Mouse (Mus musculus) neural tube, embryonic 13.5 days (tissue): ENCODE data around the gene Nxpe2. TPM values are rescaled to one million over a fixed set of nuclear protein-coding genes. Genes with fewer than 3 reads are reported as not detected.

Experiments used
- ATAC-seq: fragments of 200-750 bp; cut with Nextera tagmentation; 2 replicates; pipeline ENCODE4 v1.8.0; 2017; ENCODE audit warnings: low read depth, mild to moderate bottlenecking, moderate TSS enrichment, moderate library complexity
- H3K27ac ChIP-seq: fragments of 300-500 bp; sonication (generic); replicated peaks from 2 replicates; pipeline ENCODE4 v1.5.1; 2015; ENCODE audit warnings: moderate library complexity, mild to moderate bottlenecking, inconsistent platforms
- H3K27me3 ChIP-seq: fragments of 300-500 bp; sonication (generic); 2 replicates; pipeline ENCODE4 v1.6.1; 2015; ENCODE audit warnings: mild to moderate bottlenecking, inconsistent platforms
- H3K36me3 ChIP-seq: fragments of 300-500 bp; sonication (generic); 2 replicates; pipeline ENCODE4 v1.6.1; 2015; ENCODE audit warnings: mild to moderate bottlenecking, inconsistent platforms
- H3K4me1 ChIP-seq: fragments of 300-500 bp; sonication (generic); replicated peaks from 2 replicates; pipeline ENCODE4 v1.6.1; 2015; ENCODE audit warnings: inconsistent platforms
- H3K4me2 ChIP-seq: fragments of 300-500 bp; sonication (generic); 2 replicates; pipeline ENCODE4 v1.6.1; 2015; ENCODE audit warnings: inconsistent platforms, mild to moderate bottlenecking, moderate library complexity
- H3K4me3 ChIP-seq: fragments of 300-500 bp; sonication (generic); 2 replicates; pipeline ENCODE4 v1.5.1; 2015; ENCODE audit warnings: mild to moderate bottlenecking, inconsistent platforms
- H3K9ac ChIP-seq: fragments of 300-500 bp; sonication (generic); 2 replicates; pipeline ENCODE4 v1.6.1; 2015; ENCODE audit warnings: moderate library complexity, mild to moderate bottlenecking, inconsistent platforms
- H3K9me3 ChIP-seq: fragments of 300-500 bp; sonication (generic); 2 replicates; pipeline ENCODE4 v1.6.1; 2016; ENCODE audit warnings: inconsistent platforms
- WGBS: fragments of 180-500 bp; shearing (Covaris S2); methylation state at CpG from one replicate; pipeline ENCODE4 v1.1.7; 2015; 5-methylcytosine and 5-hydroxymethylcytosine counted together
- polyA plus RNA-seq: library from polyadenylated mRNA; unstranded; fragments of >200 nt; fragmentation: Nextera tagmentation; extraction: Ambion mirVana; gene quantifications from 2 replicates; pipeline ENCODE4 v1.2.1, GENCODE M21; 2015

Gene Nxpe2
- 0.35 and 0.58 TPM in 2 replicates for polyA plus RNA-seq

DNA sequence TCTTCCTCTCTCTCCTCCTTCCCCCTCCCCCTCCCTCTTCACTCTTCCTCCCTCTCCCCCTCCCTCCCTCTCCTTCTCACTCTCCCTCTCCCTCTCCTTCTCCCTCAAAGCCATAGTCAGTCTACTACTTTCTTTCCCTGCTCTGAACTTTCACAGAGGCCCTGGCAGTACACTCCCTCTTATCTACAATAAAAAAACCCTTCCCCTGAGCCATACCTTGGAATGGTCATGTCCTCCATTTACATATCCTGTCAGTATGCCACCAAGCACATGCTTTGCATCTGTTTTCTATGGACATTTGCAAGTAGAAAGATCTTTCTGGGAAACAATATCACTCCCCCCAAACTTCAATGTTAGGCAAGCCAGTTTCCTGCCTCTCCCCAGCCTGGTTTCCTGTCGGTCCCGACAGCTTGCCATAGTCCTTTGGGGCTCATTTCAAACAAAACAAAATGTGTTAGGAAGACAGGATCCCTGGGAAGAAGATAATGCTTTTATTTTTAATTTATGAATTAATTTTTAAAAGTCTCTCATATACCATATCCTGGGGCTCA is at the start of gene Nxpe2:
Gene Nxpe2, minus strand, starts transcription at position 307 of the 551 bp plus-strand sequence.
- Histone ChIP-seq H3K27me3 (no peaks in the 10 kb centered on the region), H3K4me1 (peaks cover 15% of the 10 kb centered on the region; the same call in 1 of the 2 replicates), H3K36me3 (no peaks in the 10 kb centered on the region), H3K9me3 (no peaks in the 10 kb centered on the region), H3K9ac (no peak within 1 kb of the TSS), H3K4me2 (no peak within 1 kb of the TSS), H3K4me3 (no peak within 1 kb of the TSS), H3K27ac (peak within 1 kb of the TSS; percentile 62)
- 48% methylated on average over 2 of the region's 2 CpGs for WGBS
- no peak for ATAC-seq

DNA sequence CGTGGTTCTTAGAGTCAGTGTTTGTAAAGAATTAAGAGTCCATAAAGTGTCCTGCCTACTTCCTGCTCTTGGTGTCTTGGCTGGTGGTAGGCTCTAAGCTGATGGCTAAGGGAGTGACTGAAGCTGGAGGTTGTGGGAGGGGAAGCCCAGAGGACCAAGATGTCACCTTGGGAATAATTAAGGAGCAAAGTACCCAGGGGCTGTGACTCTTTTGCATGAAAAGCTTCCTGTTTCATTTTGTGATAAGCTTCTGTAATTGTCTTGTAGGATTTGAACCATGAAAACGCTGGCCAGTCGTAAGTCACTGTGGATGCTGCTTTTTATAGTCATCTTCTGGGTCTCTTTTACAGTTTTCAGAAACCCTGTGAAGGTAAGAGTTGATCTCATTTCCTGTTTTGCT is 36.7 kb upstream of the Nxpe2 start:
- no peak for ATAC-seq
- Histone ChIP-seq H3K4me2 (no peak overlapping the region), H3K9ac (no peak overlapping the region), H3K36me3 (no peaks in the 10 kb centered on the region), H3K4me1 (no peaks in the 10 kb centered on the region), H3K27ac (no peak overlapping the region), H3K27me3 (no peaks in the 10 kb centered on the region), H3K9me3 (no peaks in the 10 kb centered on the region), H3K4me3 (no peak overlapping the region)
- WGBS, result 75% methylated on average over 3 of the region's 3 CpGs

DNA sequence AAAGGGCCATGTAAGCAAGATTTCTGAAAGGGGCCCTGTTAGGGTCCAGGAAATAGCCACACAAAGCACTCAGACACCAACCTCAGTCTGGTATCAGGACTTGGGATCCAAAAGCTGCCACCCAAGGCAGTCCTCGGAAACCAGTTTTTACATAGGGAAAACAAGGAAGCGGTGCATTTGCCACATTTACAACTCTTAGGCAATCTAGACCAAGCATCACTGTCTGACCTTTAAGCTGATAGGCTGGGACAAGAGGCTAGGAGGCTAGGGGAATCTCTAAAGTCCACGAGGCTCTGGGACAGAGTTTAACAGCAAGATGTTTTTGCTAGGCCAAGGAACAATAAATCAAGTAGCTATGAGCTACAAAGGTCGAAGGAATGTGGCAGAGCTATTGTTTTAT is 35.2 kb upstream of the Nxpe2 start:
- Histone ChIP-seq H3K4me1 (no peaks in the 10 kb centered on the region), H3K27me3 (no peaks in the 10 kb centered on the region), H3K9me3 (no peaks in the 10 kb centered on the region), H3K27ac (no peak overlapping the region), H3K4me2 (no peak overlapping the region), H3K4me3 (no peak overlapping the region), H3K9ac (no peak overlapping the region), H3K36me3 (no peaks in the 10 kb centered on the region)
- ATAC-seq, result no peak
- 66% methylated on average over 4 of the region's 4 CpGs for WGBS

DNA sequence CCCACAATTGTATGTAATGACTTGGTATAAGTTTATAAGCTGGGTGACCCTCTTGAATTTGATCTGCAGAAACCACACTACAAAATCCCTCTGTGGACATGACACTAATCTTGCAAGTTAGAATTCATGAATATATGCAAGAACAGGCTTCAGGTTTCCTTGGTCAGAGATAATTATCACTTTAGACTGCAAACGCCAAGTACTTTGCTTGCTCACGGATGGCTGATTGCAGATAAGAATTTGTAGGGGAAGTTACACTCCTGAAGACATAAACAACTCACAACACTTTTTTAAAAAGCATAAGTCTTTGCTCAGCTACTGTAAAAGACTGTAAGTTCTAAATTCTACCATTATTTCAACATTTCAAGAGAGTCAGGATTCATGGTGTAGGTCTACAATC is 21.1 kb upstream of the Nxpe2 start:
- Histone ChIP-seq H3K9ac (no peak overlapping the region), H3K9me3 (no peaks in the 10 kb centered on the region), H3K36me3 (no peaks in the 10 kb centered on the region), H3K27ac (no peak overlapping the region), H3K4me3 (no peak overlapping the region), H3K4me1 (no peaks in the 10 kb centered on the region), H3K27me3 (no peaks in the 10 kb centered on the region), H3K4me2 (no peak overlapping the region)
- WGBS, result 91% methylated on average over 2 of the region's 2 CpGs
- ATAC-seq, result no peak

DNA sequence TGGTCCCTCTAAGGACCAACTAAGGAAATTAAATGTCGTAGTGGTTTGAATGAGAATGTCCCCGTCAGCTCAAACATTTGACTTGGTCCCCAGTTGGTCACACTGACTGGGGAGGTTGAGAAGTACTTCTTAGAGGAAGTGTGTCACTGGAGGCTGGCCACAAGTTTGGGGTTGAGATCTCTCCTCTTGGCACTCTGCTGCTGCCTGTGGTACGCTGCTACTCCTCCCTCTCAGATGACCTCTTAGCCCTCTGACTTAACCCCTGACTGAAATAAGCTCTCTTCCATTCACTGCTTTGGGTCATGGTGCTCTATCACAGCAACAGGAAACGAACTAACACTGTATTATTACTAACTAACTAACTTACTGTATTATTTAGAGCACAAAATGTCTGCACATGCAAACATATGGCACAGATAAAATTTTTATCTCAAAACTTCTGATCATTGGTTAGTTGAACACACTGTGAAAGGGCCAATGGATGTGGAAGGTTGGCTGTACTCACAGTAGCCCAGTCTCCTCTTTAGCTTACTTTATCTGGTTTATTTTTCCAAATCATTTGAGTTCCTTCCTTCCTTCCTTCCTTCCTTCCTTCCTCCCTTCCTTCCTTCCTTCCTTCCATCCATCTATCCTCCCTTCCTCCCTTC is 20.1 kb upstream of the Nxpe2 start:
- 79% methylated on average over 4 of the region's 4 CpGs for WGBS
- Histone ChIP-seq H3K9me3 (no peaks in the 10 kb centered on the region), H3K4me3 (no peak overlapping the region), H3K4me1 (no peaks in the 10 kb centered on the region), H3K4me2 (no peak overlapping the region), H3K27me3 (no peaks in the 10 kb centered on the region), H3K36me3 (no peaks in the 10 kb centered on the region), H3K9ac (no peak overlapping the region), H3K27ac (no peak overlapping the region)
- no peak for ATAC-seq

DNA sequence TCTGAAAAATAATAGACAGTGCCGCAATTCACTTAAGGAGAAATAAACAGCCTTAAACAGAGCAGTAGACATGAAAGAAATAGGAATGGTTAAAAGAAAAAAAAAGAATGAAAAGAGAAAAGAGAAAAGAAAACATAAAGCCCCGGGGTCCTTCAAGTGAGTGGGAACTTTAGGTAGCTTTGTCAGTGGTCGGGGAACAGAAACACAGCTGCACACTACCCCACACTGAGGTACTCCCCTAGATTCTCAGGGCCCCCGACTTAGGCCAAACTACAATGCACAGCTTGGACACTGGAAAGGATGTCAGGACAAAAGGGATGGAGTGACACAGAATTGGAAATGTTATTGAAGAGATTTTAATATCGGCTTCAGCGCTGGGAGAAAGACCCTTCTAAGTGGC is 9.5 kb upstream of the Nxpe2 start:
- no peak overlapping the region for H3K4me2 ChIP-seq
- no peaks in the 10 kb centered on the region for H3K27me3 ChIP-seq
- H3K36me3 ChIP-seq, result no peaks in the 10 kb centered on the region
- H3K9ac ChIP-seq, result no peak overlapping the region
- 85% methylated on average over 6 of the region's 6 CpGs for WGBS
- no peaks in the 10 kb centered on the region for H3K9me3 ChIP-seq
- ATAC-seq, result no peak
- no peak overlapping the region for H3K27ac ChIP-seq
- H3K4me3 ChIP-seq, result no peak overlapping the region
- no peaks in the 10 kb centered on the region for H3K4me1 ChIP-seq

DNA sequence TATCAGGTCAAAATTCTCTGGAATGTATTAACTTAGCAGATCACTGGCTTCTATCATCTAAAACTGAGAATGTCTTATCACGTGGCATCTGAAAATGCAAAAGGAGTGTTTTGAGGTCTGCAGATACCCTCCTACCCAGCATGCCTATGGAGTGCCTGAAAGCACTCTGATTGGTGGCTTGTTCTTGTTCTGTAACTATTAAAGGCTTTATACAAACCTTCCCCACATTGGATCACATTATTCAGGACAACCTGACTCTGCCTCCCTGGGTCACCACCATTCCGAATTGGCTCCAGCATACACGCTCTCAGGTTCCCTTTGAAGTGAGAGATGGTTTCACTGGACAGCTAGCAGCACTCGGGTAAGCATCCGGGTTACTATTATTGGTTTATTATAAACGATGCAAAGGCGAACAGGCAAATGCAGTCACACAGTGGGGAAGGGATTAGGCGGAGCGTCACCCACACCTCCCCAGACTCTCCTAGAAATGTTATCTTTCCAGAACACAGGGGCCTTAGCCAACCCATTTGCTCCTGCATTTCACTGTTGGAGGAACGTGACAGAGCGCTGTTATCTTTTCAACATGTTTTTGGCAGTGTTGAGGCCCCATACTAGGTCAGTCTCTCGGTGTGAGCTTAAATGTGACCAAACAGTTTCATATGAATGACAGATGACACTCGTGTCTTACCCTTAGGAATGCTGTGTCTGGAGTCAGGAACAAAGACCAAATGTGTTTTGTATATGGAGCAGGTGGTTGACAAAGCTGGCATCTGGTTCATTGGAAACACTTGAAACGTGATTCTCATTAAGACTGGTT is 8.8 kb upstream of the Nxpe2 start:
- no peak overlapping the region for H3K4me3 ChIP-seq
- no peak overlapping the region for H3K4me2 ChIP-seq
- no peak overlapping the region for H3K27ac ChIP-seq
- H3K9me3 ChIP-seq, result no peaks in the 10 kb centered on the region
- no peak overlapping the region for H3K9ac ChIP-seq
- no peaks in the 10 kb centered on the region for H3K27me3 ChIP-seq
- no peaks in the 10 kb centered on the region for H3K36me3 ChIP-seq
- ATAC-seq, result no peak
- 74% methylated on average over 14 of the region's 14 CpGs for WGBS
- H3K4me1 ChIP-seq, result no peaks in the 10 kb centered on the region

DNA sequence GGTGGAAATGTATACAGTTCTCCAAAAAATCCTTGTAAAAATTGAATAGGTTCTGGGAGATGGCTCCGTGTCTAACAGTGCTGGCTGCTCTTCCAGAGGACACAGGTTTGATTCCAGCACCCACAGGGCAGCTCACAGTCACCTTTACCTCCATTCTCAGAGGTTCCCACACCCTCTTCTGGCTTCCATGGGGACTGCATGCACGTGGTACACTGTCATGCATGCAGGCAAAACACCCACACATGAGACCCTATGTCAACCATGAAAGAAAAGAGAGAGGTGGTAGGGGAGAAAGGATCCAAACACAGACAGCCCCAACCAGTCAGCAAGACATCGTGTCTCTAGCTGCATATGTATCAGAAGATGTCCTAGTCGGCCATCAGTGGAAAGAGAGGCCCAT is 7.6 kb upstream of the Nxpe2 start:
- no peak overlapping the region for H3K27ac ChIP-seq
- 80% methylated on average over 4 of the region's 4 CpGs for WGBS
- ATAC-seq, result no peak
- no peaks in the 10 kb centered on the region for H3K9me3 ChIP-seq
- no peaks in the 10 kb centered on the region for H3K27me3 ChIP-seq
- no peak overlapping the region for H3K9ac ChIP-seq
- no peak overlapping the region for H3K4me3 ChIP-seq
- H3K36me3 ChIP-seq, result no peaks in the 10 kb centered on the region
- no peaks in the 10 kb centered on the region for H3K4me1 ChIP-seq
- no peak overlapping the region for H3K4me2 ChIP-seq

DNA sequence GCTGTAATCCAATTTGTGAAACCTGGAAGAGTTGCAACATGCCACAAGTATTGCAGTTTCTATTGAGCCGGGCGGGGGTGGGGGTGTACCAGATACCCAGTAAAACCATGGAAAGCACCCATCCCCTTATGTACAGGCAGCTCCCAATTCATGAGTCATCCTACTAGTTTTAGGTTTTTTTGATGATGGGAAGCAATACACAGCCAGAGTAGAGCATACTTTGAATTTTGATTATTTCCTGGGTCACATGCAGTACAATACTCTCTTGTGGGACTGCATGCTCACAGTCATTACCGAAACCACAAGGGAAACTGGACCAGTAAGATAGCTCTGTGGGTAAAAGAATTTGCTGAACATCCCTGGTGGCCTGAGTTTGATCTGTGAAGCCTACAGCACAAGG is 3.8 kb upstream of the Nxpe2 start:
- WGBS, result 93% methylated on average over 3 of the region's 3 CpGs
- no peaks in the 10 kb centered on the region for H3K9me3 ChIP-seq
- no peak for ATAC-seq
- no peak overlapping the region for H3K9ac ChIP-seq
- H3K4me1 ChIP-seq, result peaks cover 15% of the 10 kb centered on the region; the same call in 1 of the 2 replicates
- H3K36me3 ChIP-seq, result no peaks in the 10 kb centered on the region
- H3K27ac ChIP-seq, result no peak overlapping the region
- H3K27me3 ChIP-seq, result no peaks in the 10 kb centered on the region
- no peak overlapping the region for H3K4me3 ChIP-seq
- no peak overlapping the region for H3K4me2 ChIP-seq

DNA sequence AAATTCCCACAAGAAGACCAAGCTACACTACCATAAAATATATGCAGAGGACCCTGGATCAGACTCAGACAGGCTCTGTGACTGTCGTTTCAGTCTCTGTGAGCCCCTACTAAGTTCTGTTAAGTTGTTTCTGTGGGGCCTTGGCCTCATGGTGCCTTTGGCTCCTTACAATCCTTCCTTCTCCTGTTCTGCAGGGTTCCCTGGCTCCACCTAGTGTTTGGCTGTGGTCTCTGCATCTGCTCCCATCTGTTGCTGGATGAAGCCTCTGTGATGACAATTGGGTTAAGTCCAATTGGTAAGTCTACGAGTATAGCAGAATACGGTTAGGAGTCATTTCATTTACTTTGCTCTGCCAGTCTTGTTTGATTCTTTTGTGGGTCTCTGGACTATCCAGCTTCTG is 1.5 kb upstream of the Nxpe2 start:
- H3K4me2 ChIP-seq, result no peak overlapping the region
- peaks cover 15% of the 10 kb centered on the region; the same call in 1 of the 2 replicates for H3K4me1 ChIP-seq
- no peak overlapping the region for H3K4me3 ChIP-seq
- H3K27ac ChIP-seq, result no peak overlapping the region
- H3K9ac ChIP-seq, result no peak overlapping the region
- ATAC-seq, result no peak
- no peaks in the 10 kb centered on the region for H3K9me3 ChIP-seq
- 38% methylated on average over 3 of the region's 3 CpGs for WGBS
- no peaks in the 10 kb centered on the region for H3K27me3 ChIP-seq
- H3K36me3 ChIP-seq, result no peaks in the 10 kb centered on the region

DNA sequence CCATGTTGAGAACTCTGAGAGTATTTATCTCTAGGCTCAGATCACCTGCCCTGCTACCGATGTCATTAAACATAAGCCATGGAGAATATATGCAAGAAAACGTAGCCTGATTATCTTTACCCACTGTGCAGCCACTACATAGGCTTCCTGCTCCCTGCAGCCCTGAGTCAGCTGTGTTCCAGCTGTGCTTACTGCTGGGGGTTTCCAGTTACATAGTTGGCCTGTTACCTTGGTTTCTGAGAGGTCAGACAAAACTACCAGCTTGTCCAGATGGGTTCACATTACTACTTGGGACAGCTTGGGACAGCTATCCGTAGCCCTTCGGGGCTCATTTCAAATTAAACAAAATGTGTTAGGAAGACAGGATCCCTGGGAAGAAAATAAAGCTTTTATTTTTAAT is 868 bp upstream of the Nxpe2 start:
- no peak overlapping the region for H3K4me3 ChIP-seq
- no peak overlapping the region for H3K27ac ChIP-seq
- peaks cover 15% of the 10 kb centered on the region; the same call in 1 of the 2 replicates for H3K4me1 ChIP-seq
- H3K9me3 ChIP-seq, result no peaks in the 10 kb centered on the region
- no peak for ATAC-seq
- no peaks in the 10 kb centered on the region for H3K27me3 ChIP-seq
- no peaks in the 10 kb centered on the region for H3K36me3 ChIP-seq
- no peak overlapping the region for H3K4me2 ChIP-seq
- no peak overlapping the region for H3K9ac ChIP-seq
- WGBS, result 67% methylated on average over 4 of the region's 4 CpGs

DNA sequence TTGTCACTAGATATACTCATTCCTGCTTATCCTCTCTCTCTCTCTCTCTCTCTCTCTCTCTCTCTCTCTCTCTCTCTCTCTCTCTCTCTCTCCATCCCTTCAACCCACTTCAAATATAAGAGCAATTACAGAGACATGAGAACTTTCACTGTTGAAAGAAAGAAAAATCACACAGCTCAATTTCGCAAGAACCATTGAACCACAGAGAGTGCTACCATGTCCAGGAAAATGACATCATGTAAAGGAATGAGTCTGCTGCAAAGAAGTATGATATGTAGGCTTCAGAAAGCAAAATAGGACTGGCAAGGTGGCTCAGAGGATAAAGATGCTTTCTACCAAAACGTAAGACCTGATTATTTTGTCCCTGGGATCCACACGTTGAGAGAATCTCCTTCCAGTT is 7.4 kb downstream of the Nxpe2 start:
- H3K9me3 ChIP-seq, result no peaks in the 10 kb centered on the region
- no peak overlapping the region for H3K4me2 ChIP-seq
- H3K9ac ChIP-seq, result no peak overlapping the region
- H3K36me3 ChIP-seq, result no peaks in the 10 kb centered on the region
- H3K27me3 ChIP-seq, result no peaks in the 10 kb centered on the region
- H3K27ac ChIP-seq, result no peak overlapping the region
- no peak overlapping the region for H3K4me3 ChIP-seq
- no peak for ATAC-seq
- 89% methylated on average over 3 of the region's 3 CpGs for WGBS
- no peaks in the 10 kb centered on the region for H3K4me1 ChIP-seq
